Mouse (Mus musculus) CH12.LX (cell line): Measurements from ENCODE around the gene Meiob. TPM values are rescaled to one million over a fixed set of nuclear protein-coding genes. Genes with fewer than 3 reads are reported as not detected.

Experiments
- DNase-seq: peaks from one replicate; pipeline ENCODE4 v3.0.0-alpha.2; 2013; ENCODE audit errors: extremely low read depth
- H3K27ac ChIP-seq: 2 replicates; pipeline ENCODE4 v1.5.1; 2012; ENCODE audit warnings: low read depth, mild to moderate bottlenecking, control low read depth, moderate library complexity; ENCODE audit not compliant: insufficient read depth
- H3K27me3 ChIP-seq: replicated peaks from 2 replicates; pipeline ENCODE3; 2012; ENCODE audit warnings: inconsistent platforms
- H3K36me3 ChIP-seq, 2 experiments: replicated peaks in 1 of 2; 2 replicates each; pipeline versions ENCODE3 to v1.6.1; 2012; ENCODE audit warnings: inconsistent platforms in 1 of 2, low read length in 1 of 2, mild to moderate bottlenecking in 1 of 2, mixed read lengths in 1 of 2, moderate library complexity in 1 of 2; ENCODE audit not compliant: control insufficient read depth in 1 of 2, insufficient read depth in 1 of 2
- H3K4me1 ChIP-seq, 2 experiments: 2 replicates each; pipeline ENCODE4 v1.6.1; 2012; ENCODE audit warnings: inconsistent platforms in 1 of 2, moderate library complexity in 1 of 2; ENCODE audit not compliant: insufficient read depth in 2 of 2, control insufficient read depth in 1 of 2
- H3K4me2 ChIP-seq: 2 replicates; pipeline ENCODE4 v1.6.1; 2012; ENCODE audit warnings: low read depth, mild to moderate bottlenecking, control low read depth; ENCODE audit not compliant: poor library complexity, insufficient read depth, severe bottlenecking
- H3K4me3 ChIP-seq, 3 experiments: fragments of 150-350 bp in 1 of 3; sonication (generic) in 1 of 3; replicated peaks in 1 of 3; 2 replicates each; pipeline versions ENCODE3 to v1.5.1; 2011 to 2012; ENCODE audit warnings: low read depth in 2 of 3, low read length in 2 of 3, mild to moderate bottlenecking in 2 of 3, moderate library complexity in 2 of 3, control low read depth in 1 of 3, improper control_type of control experiment in 1 of 3, inconsistent platforms in 1 of 3, mixed read lengths in 1 of 3; ENCODE audit not compliant: poor library complexity in 1 of 3
- H3K79me2 ChIP-seq: replicated peaks from 2 replicates; pipeline ENCODE4 v1.6.1; 2012; ENCODE audit warnings: mild to moderate bottlenecking, moderate library complexity; ENCODE audit not compliant: control insufficient read depth, poor library complexity, insufficient read depth, severe bottlenecking; ENCODE audit errors: extremely low read depth
- H3K9ac ChIP-seq: 2 replicates; pipeline ENCODE4 v1.6.1; 2012; ENCODE audit warnings: low read depth, mild to moderate bottlenecking, control low read depth, moderate library complexity; ENCODE audit not compliant: insufficient read depth
- H3K9me3 ChIP-seq: replicated peaks from 2 replicates; pipeline ENCODE3; 2012; ENCODE audit warnings: low read length, inconsistent platforms, mixed read lengths
- BHLHE40 ChIP-seq: IDR thresholded peaks from 2 replicates; pipeline ENCODE4 v1.6.1; 2011; ENCODE audit warnings: mild to moderate bottlenecking, low read depth, low read length, improper control_type of control experiment
- CHD1 ChIP-seq: IDR thresholded peaks from 2 replicates; pipeline ENCODE4 v1.6.1; 2012; ENCODE audit warnings: low read depth, low read length, improper control_type of control experiment, inconsistent platforms
- CTCF ChIP-seq, 2 experiments: IDR thresholded peaks in 1 of 2; conservative IDR thresholded peaks in 1 of 2; 2 replicates each; pipeline ENCODE4 v1.5.1; 2011 to 2012; ENCODE audit warnings: low read depth in 2 of 2, low read length in 2 of 2, improper control_type of control experiment in 1 of 2, inconsistent platforms in 1 of 2, mild to moderate bottlenecking in 1 of 2, moderate library complexity in 1 of 2
- EP300 ChIP-seq: IDR thresholded peaks from 2 replicates; pipeline ENCODE4 v1.6.1; 2011; ENCODE audit warnings: low read length, improper control_type of control experiment
- GABPA ChIP-seq: IDR thresholded peaks from 2 replicates; pipeline ENCODE4 v1.6.1; 2012; ENCODE audit warnings: low read depth, low read length, improper control_type of control experiment, inconsistent platforms; ENCODE audit not compliant: insufficient replicate concordance
- HCFC1 ChIP-seq: IDR thresholded peaks from 2 replicates; pipeline ENCODE4 v1.6.1; 2012; ENCODE audit warnings: low read depth, mild to moderate bottlenecking, inconsistent platforms, low read length, improper control_type of control experiment
- MAFK ChIP-seq: IDR thresholded peaks from 2 replicates; pipeline ENCODE4 v1.6.1; 2011; ENCODE audit warnings: low read length, improper control_type of control experiment; ENCODE audit not compliant: insufficient replicate concordance
- MAZ ChIP-seq: IDR thresholded peaks from 2 replicates; pipeline ENCODE4 v1.6.1; 2012; ENCODE audit warnings: low read depth, mild to moderate bottlenecking, inconsistent platforms, low read length, improper control_type of control experiment, moderate library complexity
- NRF1 ChIP-seq: IDR thresholded peaks from 2 replicates; pipeline ENCODE4 v1.6.1; 2014; ENCODE audit warnings: low read depth, mild to moderate bottlenecking, inconsistent platforms, low read length, improper control_type of control experiment, moderate library complexity
- POLR2A ChIP-seq: IDR thresholded peaks from 2 replicates; pipeline ENCODE4 v1.6.1; 2011; ENCODE audit warnings: low read depth, mild to moderate bottlenecking, improper control_type of control experiment, low read length
- RAD21 ChIP-seq: IDR thresholded peaks from 2 replicates; pipeline ENCODE4 v1.6.1; 2011; ENCODE audit warnings: low read depth, mild to moderate bottlenecking, low read length, improper control_type of control experiment, moderate library complexity
- SIN3A ChIP-seq: IDR thresholded peaks from 2 replicates; pipeline ENCODE4 v1.6.1; 2012; ENCODE audit warnings: low read length, improper control_type of control experiment, inconsistent platforms
- SMC3 ChIP-seq: IDR thresholded peaks from 2 replicates; pipeline ENCODE4 v1.6.1; 2011; ENCODE audit warnings: low read depth, low read length, improper control_type of control experiment
- TCF12 ChIP-seq: IDR thresholded peaks from 2 replicates; pipeline ENCODE4 v1.6.1; 2014; ENCODE audit warnings: low read depth, mild to moderate bottlenecking, inconsistent platforms, low read length, improper control_type of control experiment
- UBTF ChIP-seq: IDR thresholded peaks from 2 replicates; pipeline ENCODE4 v1.6.1; 2012; ENCODE audit warnings: low read depth, mild to moderate bottlenecking, inconsistent platforms, low read length, improper control_type of control experiment, moderate library complexity
- USF2 ChIP-seq: conservative IDR thresholded peaks from 2 replicates; pipeline ENCODE4 v1.6.1; 2011; ENCODE audit warnings: low read depth, low read length, improper control_type of control experiment
- ZNF384 ChIP-seq: IDR thresholded peaks from 2 replicates; pipeline ENCODE4 v1.6.1; 2012; ENCODE audit warnings: low read depth, low read length, improper control_type of control experiment, inconsistent platforms
- dilution Hi-C: fragments of 300-500 bp; cut with MboI; formaldehyde crosslinking; loops from 2 replicates; pipeline ENCODE4 v1.14.3; 2020; ENCODE audit warnings: low sequenced_read_pairs; ENCODE audit not compliant: extremely low pct_unique_long_range_greater_than_20kb, extremely low pct_ligation_motif_present
- in situ Hi-C: fragments of 300-500 bp; cut with MboI; formaldehyde crosslinking; loops from 3 replicates; pipeline ENCODE4 v1.14.3; 2019; ENCODE audit warnings: low sequenced_read_pairs, low pct_ligation_motif_present, low pct_unique_long_range_greater_than_20kb, mixed read lengths
- polyA plus RNA-seq: library from polyadenylated mRNA; unstranded; fragments of >175 nt; gene quantifications from 2 replicates; pipeline ENCODE4 v1.2.1, GENCODE M21; 2012; ENCODE audit warnings: low read depth; ENCODE audit not compliant: insufficient read length
- total RNA-seq, 2 experiments: library from RNA; depleted of rRNA; stranded (reverse); fragments of 300-350 nt in 1 of 2; fragments of >200 nt in 1 of 2; gene quantifications; 2 replicates each; pipeline ENCODE4 v1.2.3; 2012 to 2014

Gene Meiob
- total and polyA plus RNA-seq, 3 experiments = 0.23 to 0.40 (median 0.30) TPM

DNA sequence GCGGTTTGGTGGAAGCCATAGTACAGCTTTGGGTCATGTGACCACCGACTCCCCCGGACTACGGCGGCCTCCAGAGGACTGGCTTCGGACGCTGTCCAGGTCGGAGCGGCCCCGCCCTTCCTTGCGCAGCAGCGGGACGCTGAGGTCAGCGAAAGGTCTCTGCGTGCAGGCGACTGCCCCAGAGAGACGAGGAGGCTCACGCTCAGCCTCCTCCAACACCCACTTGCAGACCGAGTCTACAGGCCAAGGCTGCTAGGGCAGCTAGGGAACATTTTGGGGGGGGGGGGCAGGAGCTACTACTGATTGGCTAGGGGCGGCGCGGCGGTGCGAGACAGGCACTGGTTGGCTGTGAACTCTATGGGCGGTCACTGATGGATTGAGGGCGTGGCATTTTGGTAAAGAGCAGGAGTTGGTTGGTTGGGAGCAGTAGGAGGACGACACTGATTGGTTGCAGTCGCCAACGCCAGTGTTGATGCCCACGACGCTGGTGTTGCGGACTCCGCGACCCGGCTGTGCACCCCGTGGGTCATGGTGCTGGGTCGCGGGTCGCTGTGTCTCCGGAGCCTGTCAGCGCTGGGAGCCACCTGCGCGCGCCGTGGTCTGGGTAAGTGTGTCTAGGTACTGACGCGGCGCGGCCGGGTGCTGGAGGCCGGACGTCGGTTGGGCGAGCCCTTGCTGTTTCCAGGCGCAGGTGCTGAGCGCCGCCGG lies 46.1 kb downstream of the Meiob start, which contains the start of gene Fahd1 (continued):
- TF ChIP-seq USF2 (peak; percentile 87), BHLHE40 (peak; percentile 81), MAFK (no peak), SMC3 (no peak), EP300 (no peak), POLR2A (peak; percentile 87), NRF1 (peak; percentile 40; the same call in 1 of the 2 replicates), ZNF384 (no peak), GABPA (no peak), HCFC1 (peak; percentile 81)
- TF ChIP-seq, all 38 proteins: peak for 15

DNA sequence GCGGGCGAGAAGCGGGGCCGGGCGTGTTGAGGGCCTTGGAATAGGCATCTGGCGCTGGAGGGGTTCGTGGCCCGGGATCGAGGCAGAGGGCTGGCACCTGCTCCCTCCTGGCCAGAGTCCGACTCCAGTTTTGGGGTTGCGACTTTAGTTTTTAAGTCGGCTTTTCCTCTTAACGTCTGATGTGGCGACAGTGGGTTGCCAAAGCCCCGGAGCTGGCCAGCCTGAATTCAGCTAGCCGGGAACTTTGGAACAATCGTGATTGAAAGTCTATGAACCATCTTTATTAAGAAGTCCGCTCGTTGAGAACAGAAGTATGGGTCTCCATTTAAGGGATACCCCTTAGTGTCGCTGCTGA lies 46.7 kb downstream of the Meiob start:
- H3K36me3 ChIP-seq = peaks cover 11 to 20% of the 10 kb centered on the region in 2 experiments
- in situ Hi-C loops (loop anchor here (5.0 kb wide), 1 partner anchor 37 kb away; the partner anchor contains the start of genes Nubp2 and Spsb3), dilution Hi-C loops (no loop called here)
- peak overlapping the region; percentile 60 for H3K9ac ChIP-seq
- no peak for TF ChIP-seq EP300
- TF ChIP-seq CTCF (conservative IDR thresholded peaks at IDR 0.05 in 1 of 2, IDR thresholded peaks at IDR 0.05 in 1 of 2; ENCODE audit: low read depth in 2 of 2, low read length in 2 of 2) = peak in 1 of 2 experiments; percentile 13; a peak in 1 of 4 replicates
- TF ChIP-seq UBTF = 0 out of 2 replicates have a peak, but pooled peaks have one; percentile 38
- no peak for TF ChIP-seq TCF12
- TF ChIP-seq SIN3A = 0 out of 2 replicates have a peak, but pooled peaks have one; percentile 62
- H3K4me3 ChIP-seq = peak overlapping the region; percentile 64 to 83 (median 74)
- no peaks in the 10 kb centered on the region; the same call in 1 of the 2 replicates for H3K79me2 ChIP-seq
- H3K27ac ChIP-seq = no peak overlapping the region
- peak overlapping the region; percentile 59 for H3K4me2 ChIP-seq
- no peak for DNase-seq
- H3K9me3 ChIP-seq = no peaks in the 10 kb centered on the region
- H3K27me3 ChIP-seq = peaks cover 10% of the 10 kb centered on the region
- peaks cover 6 to 29% of the 10 kb centered on the region in 2 experiments for H3K4me1 ChIP-seq

DNA sequence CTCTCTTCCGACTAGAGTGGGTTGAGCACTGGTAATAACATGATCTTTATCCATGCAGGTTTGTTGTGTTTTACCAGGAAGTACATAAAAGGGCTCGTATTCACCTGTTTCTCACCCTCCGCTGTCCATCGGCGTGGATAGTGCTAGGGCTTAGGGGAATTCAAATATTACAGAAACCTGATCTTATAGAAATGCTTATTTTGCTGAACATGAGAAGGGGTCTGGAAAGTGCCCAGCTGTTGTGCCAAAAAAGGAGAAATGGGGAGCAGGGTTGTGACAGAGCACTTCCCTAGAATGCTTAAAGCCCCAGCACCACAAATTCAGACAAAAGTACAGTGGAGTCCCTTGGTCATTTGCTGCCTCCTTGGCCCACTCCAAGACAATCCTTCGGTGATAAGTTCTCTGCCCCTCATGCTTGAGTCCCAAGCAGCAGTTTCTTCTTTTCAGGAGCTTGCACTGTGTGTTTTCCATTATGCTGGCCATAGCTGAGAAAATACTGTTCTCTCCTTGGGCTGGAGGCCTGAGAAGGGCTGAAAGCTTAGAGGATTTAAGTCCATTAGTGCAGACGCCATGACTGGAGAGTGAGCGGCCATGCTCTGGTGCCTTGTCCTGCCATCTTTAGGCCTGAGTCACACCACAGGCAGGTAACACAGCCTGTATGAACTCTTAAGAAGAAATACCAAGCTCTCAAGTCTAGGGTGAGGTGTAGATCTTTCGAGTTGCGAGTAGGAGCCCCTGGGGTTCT lies 47.5 kb downstream of the Meiob start:
- no peak for DNase-seq
- dilution Hi-C loops = no loop called here
- peak overlapping the region; percentile 59 for H3K4me2 ChIP-seq
- peak overlapping the region; percentile 60; the same call in 1 of the 2 replicates for H3K9ac ChIP-seq
- no peaks in the 10 kb centered on the region for H3K9me3 ChIP-seq
- H3K36me3 ChIP-seq = peaks cover 12 to 21% of the 10 kb centered on the region in 2 experiments
- in situ Hi-C loops = loop anchor here (5.0 kb wide), 1 partner anchor 36 kb away; the partner anchor contains the start of genes Nubp2 and Spsb3
- H3K4me3 ChIP-seq = peak overlapping the region in 2 of 3 experiments; percentile 64 to 74
- TF ChIP-seq RAD21 (no peak), GABPA (no peak), CHD1 (no peak), NRF1 (no peak), TCF12 (no peak), MAZ (no peak)
- H3K79me2 ChIP-seq = no peaks in the 10 kb centered on the region; the same call in 1 of the 2 replicates
- H3K27ac ChIP-seq = no peak overlapping the region
- H3K4me1 ChIP-seq = peaks cover 14 to 37% of the 10 kb centered on the region in 2 experiments
- H3K27me3 ChIP-seq = peaks cover 10% of the 10 kb centered on the region
